Mouse (Mus musculus) forebrain, embryonic 14.5 days (tissue): Measurements from ENCODE around the gene Tbc1d32. TPM values are rescaled to one million over a fixed set of nuclear protein-coding genes. Genes with fewer than 3 reads are reported as not detected.

Experiments
- ATAC-seq: fragments of 200-750 bp; cut with Nextera tagmentation; 2 replicates; pipeline ENCODE4 v1.8.0; 2017; ENCODE audit warnings: mild to moderate bottlenecking, moderate library complexity
- DNase-seq: peaks from one replicate; pipeline ENCODE4 v3.0.0-alpha.2; 2015; ENCODE audit warnings: low spot score
- H3K27ac ChIP-seq: fragments of 300-500 bp; sonication (generic); 2 replicates; pipeline ENCODE4 v1.5.1; 2014; ENCODE audit warnings: low read depth, mild to moderate bottlenecking, control low read depth, low read length, moderate library complexity
- H3K27me3 ChIP-seq: fragments of 300-500 bp; sonication (generic); replicated peaks from 2 replicates; pipeline ENCODE4 v1.6.1; 2014; ENCODE audit warnings: low read length, control low read depth, mixed read lengths; ENCODE audit not compliant: control insufficient read depth, insufficient read depth
- H3K36me3 ChIP-seq: fragments of 300-500 bp; sonication (generic); 2 replicates; pipeline ENCODE4 v1.6.1; 2014; ENCODE audit warnings: low read length, control low read depth; ENCODE audit not compliant: control insufficient read depth, insufficient read depth
- H3K4me1 ChIP-seq: fragments of 300-500 bp; sonication (generic); 2 replicates; pipeline ENCODE4 v1.6.1; 2014; ENCODE audit warnings: antibody characterized with exemption, low read length, control low read depth; ENCODE audit not compliant: control insufficient read depth, insufficient read depth
- H3K4me2 ChIP-seq: fragments of 300-500 bp; sonication (generic); 2 replicates; pipeline ENCODE4 v1.6.1; 2014; ENCODE audit warnings: mild to moderate bottlenecking, control low read depth, low read length
- H3K4me3 ChIP-seq: fragments of 300-500 bp; sonication (generic); 2 replicates; pipeline ENCODE4 v1.5.1; 2014; ENCODE audit warnings: low read depth, low read length, control low read depth
- H3K9ac ChIP-seq: fragments of 300-500 bp; sonication (generic); 2 replicates; pipeline ENCODE4 v1.6.1; 2014; ENCODE audit warnings: mild to moderate bottlenecking, low read length, control low read depth, moderate library complexity
- H3K9me3 ChIP-seq: fragments of 300-500 bp; sonication (generic); replicated peaks from 2 replicates; pipeline ENCODE4 v1.6.1; 2016; ENCODE audit warnings: low read length, control low read depth, mixed read lengths; ENCODE audit not compliant: control insufficient read depth
- WGBS: fragments of 180-500 bp; shearing (Covaris S2); extraction: QIAGEN DNeasy Blood & Tissue Kit; methylation state at CpG from one replicate; pipeline ENCODE4 v1.1.7; 2014; 5-methylcytosine and 5-hydroxymethylcytosine counted together
- polyA plus RNA-seq: library from polyadenylated mRNA; unstranded; fragments of >200 nt; fragmentation: Nextera tagmentation; extraction: Ambion mirVana; gene quantifications from 2 replicates; pipeline ENCODE4 v1.2.1, GENCODE M21; 2014

The Tbc1d32 gene
- polyA plus RNA-seq, 1 experiment from 2014 or later = 2.3 TPM

DNA sequence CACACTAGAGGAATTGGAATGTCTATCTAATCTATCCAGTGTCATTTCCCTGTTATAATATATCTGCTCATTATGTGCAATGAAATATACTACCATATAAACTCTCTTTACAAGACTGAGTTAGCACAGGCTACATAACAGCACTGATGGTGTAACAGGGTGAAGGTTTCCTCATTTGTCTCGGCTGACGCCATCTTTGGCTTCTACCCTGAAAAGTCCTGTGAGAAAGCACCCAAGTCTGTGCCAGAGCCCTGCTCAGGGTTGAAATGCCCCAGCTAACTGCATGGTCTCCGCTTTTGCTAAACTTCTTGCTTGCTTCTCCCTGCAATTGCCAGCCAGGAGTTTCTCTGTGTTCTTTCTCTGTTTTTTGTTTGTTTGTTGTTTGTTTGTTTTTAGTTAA lies 129.4 kb downstream of the Tbc1d32 start:
- no peaks in the 10 kb centered on the region for H3K9me3 ChIP-seq
- ATAC-seq (no peak), DNase-seq (no peak)
- 93% methylated on average over 3 of the region's 3 CpGs for WGBS
- H3K27ac ChIP-seq = no peak overlapping the region
- no peaks in the 10 kb centered on the region for H3K27me3 ChIP-seq
- H3K4me3 ChIP-seq = no peak overlapping the region
- H3K4me1 ChIP-seq = no peaks in the 10 kb centered on the region; the same call in 1 of the 2 replicates
- H3K36me3 ChIP-seq = no peaks in the 10 kb centered on the region
- H3K9ac ChIP-seq = no peak overlapping the region
- no peak overlapping the region for H3K4me2 ChIP-seq

DNA sequence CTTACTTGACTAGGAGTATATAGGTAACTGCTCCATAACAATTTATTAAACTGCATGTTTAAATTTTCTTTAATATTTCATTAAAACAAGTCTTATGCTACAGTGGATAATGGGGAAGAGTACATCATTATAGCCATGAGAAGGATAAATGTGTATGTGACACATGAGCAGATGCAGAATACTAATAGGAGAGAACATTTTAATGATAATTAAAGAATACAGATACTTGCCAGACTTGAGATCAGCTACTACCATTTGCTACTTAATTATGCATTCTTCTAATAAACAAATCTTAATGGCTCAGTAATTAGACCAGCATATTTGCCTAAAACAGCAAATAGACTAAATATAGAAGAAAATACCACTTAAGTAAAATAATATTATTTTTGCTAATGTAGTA lies 131.7 kb downstream of the Tbc1d32 start:
- no peaks in the 10 kb centered on the region for H3K36me3 ChIP-seq
- no peak overlapping the region for H3K4me2 ChIP-seq
- peak; percentile 52 for DNase-seq
- H3K27ac ChIP-seq = no peak overlapping the region
- H3K9me3 ChIP-seq = no peaks in the 10 kb centered on the region
- no peak overlapping the region for H3K4me3 ChIP-seq
- H3K27me3 ChIP-seq = no peaks in the 10 kb centered on the region
- no peaks in the 10 kb centered on the region for H3K4me1 ChIP-seq
- peak; percentile 80 for ATAC-seq
- H3K9ac ChIP-seq = no peak overlapping the region

DNA sequence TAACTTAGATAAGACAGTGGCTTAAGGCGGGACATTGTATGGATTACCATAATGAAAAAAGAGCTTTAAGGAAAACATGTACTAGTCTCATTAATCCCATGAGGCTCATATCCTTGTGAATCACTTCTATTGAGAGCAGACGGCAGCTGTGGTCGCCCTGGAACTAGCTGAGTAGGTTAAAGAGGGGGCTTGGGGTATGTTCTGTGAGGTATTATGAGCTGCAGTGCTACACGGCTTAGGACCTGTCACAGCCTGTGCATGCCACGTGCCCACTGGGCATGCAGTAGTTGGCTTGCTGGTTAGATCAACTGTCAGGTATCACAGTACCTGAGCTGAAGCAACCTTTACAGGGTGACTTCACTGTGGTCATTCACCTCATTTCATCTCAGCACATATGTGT lies 133.9 kb downstream of the Tbc1d32 start:
- DNase-seq (no peak), ATAC-seq (no peak)
- H3K27ac ChIP-seq = no peak overlapping the region
- no peaks in the 10 kb centered on the region for H3K36me3 ChIP-seq
- no peak overlapping the region for H3K4me2 ChIP-seq
- no peaks in the 10 kb centered on the region for H3K4me1 ChIP-seq
- 84% methylated on average over 5 of the region's 5 CpGs for WGBS
- no peaks in the 10 kb centered on the region for H3K27me3 ChIP-seq
- no peaks in the 10 kb centered on the region for H3K9me3 ChIP-seq
- H3K4me3 ChIP-seq = no peak overlapping the region
- H3K9ac ChIP-seq = no peak overlapping the region

DNA sequence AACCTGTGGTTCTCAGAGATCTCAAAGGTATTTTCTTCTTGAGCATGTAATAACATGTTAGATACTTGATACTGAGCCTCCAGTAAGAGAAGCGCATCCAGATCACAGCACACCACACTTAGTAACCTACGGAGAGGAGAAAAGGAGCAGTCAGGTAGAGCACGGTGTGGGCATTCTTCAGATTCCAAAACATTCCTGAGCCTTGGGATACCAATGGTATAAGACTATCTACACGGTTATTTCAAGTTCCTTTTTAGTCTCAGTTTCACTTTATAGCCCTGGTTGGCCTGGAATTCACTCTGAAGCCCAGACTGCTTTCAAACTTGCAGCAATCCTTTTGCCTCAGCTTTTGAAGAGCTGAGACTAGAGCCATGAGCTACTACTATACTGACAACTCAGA lies 138.8 kb downstream of the Tbc1d32 start:
- Histone ChIP-seq H3K4me2 (no peak overlapping the region), H3K9me3 (no peaks in the 10 kb centered on the region), H3K36me3 (no peaks in the 10 kb centered on the region), H3K4me1 (no peaks in the 10 kb centered on the region), H3K27ac (no peak overlapping the region), H3K4me3 (no peak overlapping the region), H3K9ac (no peak overlapping the region), H3K27me3 (no peaks in the 10 kb centered on the region)
- ATAC-seq = no peak
- 88% methylated on average over 4 of the region's 4 CpGs for WGBS
- DNase-seq = no peak

DNA sequence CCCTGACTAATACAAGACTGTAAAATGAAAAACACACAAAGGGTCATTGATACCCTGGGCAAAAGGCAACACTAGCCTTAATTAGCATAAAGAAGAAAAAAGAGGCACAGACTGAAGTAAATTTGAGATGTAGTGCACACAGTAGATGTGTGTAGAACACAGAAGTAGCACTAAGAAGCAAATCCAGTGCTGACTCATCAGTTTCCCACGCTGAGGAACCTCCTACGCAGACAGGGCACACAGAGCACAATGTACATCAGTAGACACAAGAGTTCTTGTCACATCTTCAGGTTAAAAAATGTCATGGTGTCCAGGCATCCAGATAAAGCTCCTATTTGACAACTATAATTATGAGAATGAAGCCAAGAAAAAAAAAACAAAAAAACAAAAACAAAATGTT lies 165.7 kb downstream of the Tbc1d32 start:
- H3K9ac ChIP-seq = no peak overlapping the region
- DNase-seq (no peak), ATAC-seq (no peak)
- H3K4me3 ChIP-seq = no peak overlapping the region
- H3K4me2 ChIP-seq = no peak overlapping the region
- WGBS = 89% methylated on average over 2 of the region's 2 CpGs
- no peaks in the 10 kb centered on the region for H3K27me3 ChIP-seq
- H3K36me3 ChIP-seq = no peaks in the 10 kb centered on the region
- no peak overlapping the region for H3K27ac ChIP-seq
- no peaks in the 10 kb centered on the region; the same call in 1 of the 2 replicates for H3K4me1 ChIP-seq
- H3K9me3 ChIP-seq = no peaks in the 10 kb centered on the region

DNA sequence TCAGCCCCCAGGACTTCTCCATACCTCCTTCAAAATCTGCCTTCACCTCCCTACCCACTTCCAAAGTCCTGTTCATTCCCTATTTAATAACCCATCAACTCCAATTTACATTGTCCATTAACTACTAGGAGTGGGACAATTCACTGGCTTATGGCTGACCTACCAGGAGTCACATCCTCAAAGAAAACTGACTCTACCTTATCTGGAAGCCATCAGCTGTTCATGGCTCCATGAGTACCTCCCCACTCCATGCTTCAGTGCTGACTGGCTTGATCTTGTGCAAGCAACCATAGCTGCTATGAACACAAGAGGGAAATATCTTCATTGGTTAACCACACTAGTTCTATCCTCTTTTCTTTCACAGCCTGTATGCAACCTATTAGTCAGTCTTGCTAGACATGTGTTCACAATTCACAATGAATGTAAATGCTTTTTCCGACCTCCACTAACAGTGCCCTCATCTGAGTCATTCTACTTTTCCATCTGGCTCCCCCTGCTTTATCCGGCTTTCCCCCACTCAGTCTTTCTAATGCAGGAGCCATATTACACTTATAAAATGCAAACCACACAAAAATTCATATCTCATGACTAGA lies 167.2 kb downstream of the Tbc1d32 start:
- Histone ChIP-seq H3K4me2 (no peak overlapping the region), H3K4me3 (no peak overlapping the region), H3K36me3 (no peaks in the 10 kb centered on the region), H3K9ac (no peak overlapping the region), H3K27ac (no peak overlapping the region), H3K9me3 (no peaks in the 10 kb centered on the region), H3K4me1 (no peaks in the 10 kb centered on the region; the same call in 1 of the 2 replicates), H3K27me3 (no peaks in the 10 kb centered on the region)
- DNase-seq (no peak), ATAC-seq (no peak)
- 85% methylated on average over 2 of the region's 2 CpGs for WGBS

DNA sequence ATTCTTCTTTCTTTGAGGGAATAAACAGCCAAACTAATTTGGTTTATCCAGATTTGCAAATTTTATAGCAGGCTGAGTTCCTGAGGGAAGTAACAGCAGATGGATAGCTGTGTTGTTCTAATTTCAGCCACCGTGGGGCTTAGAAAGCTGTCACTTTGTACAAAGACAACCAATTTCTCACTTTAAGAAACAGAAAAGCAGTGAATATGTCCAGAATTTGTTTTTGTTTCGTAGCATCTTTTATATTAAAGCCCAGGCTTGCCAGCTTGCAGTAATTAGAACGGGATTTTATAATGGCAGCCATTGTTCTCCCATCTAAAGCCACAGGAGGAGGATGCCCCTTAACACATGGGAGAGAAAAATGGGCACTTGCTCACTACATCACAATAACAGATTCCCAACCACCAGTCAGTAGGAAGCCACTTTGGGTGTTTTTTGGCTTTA lies 169.5 kb downstream of the Tbc1d32 start:
- no peaks in the 10 kb centered on the region for H3K27me3 ChIP-seq
- ATAC-seq (peak; percentile 88), DNase-seq (peak; percentile 69)
- H3K36me3 ChIP-seq = no peaks in the 10 kb centered on the region
- peak overlapping the region; percentile 44 for H3K27ac ChIP-seq
- H3K4me1 ChIP-seq = no peaks in the 10 kb centered on the region; the same call in 1 of the 2 replicates
- no peak overlapping the region for H3K9ac ChIP-seq
- H3K9me3 ChIP-seq = no peaks in the 10 kb centered on the region
- no peak overlapping the region for H3K4me3 ChIP-seq
- no peak overlapping the region for H3K4me2 ChIP-seq
- WGBS = 6% methylated on average over 3 of the region's 3 CpGs

DNA sequence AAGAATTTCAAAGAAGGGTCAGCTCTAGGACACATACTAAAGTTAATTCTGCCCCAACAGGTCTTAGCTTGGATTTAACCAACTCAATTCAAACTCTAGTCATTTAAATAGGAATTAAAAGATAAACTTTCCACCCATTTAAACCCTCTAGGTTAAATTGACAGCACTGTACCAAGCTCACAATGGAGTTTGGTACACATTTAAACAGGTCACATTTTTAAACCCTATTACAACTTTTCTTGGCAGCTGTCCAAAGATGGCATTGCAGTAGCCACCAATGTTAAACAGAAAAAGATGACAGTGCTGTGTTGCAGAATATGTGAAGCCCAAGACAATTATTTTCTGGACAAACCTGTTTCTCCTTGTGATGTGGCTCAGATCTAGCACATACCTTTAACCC lies 203.1 kb downstream of the Tbc1d32 start:
- Histone ChIP-seq H3K27ac (no peak overlapping the region), H3K36me3 (no peaks in the 10 kb centered on the region), H3K4me2 (no peak overlapping the region), H3K9me3 (no peaks in the 10 kb centered on the region), H3K4me1 (no peaks in the 10 kb centered on the region), H3K9ac (no peak overlapping the region), H3K4me3 (no peak overlapping the region), H3K27me3 (no peaks in the 10 kb centered on the region)
- DNase-seq = no peak
- no peak for ATAC-seq

DNA sequence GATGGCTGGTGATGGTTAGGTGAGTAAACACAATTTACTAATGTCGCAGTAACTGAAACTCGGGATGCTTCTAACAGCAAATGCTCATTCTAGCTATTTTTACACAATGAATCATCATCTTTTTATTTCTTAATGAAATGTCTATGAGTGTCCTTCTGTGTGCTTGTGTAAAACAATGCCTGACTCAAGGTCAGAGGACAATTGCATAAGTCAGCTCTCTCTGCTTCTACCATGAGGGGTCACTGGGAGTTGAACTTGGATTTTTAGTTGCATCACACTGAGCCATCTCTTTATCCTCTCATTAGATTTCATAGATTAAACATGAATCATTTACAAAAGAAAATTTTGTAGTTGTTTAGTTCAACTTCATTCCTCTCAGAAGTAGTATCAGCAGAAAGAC lies 203.9 kb downstream of the Tbc1d32 start:
- Histone ChIP-seq H3K9me3 (no peaks in the 10 kb centered on the region), H3K4me3 (no peak overlapping the region), H3K36me3 (no peaks in the 10 kb centered on the region), H3K4me2 (no peak overlapping the region), H3K9ac (no peak overlapping the region), H3K27ac (no peak overlapping the region), H3K4me1 (no peaks in the 10 kb centered on the region), H3K27me3 (no peaks in the 10 kb centered on the region)
- 96% methylated on average over 2 of the region's 2 CpGs for WGBS
- no peak for DNase-seq
- no peak for ATAC-seq
